Mouse (Mus musculus): ENCODE measurements around the gene Atxn7l3.

- peak; percentile 83 for TF ChIP-seq CTCF (IDR thresholded peaks at IDR 0.05; ENCODE audit: borderline replicate concordance, control insufficient read depth, extremely low read depth, insufficient read depth, low read length, poor library complexity)
- peak; percentile 32; the same call in 1 of the 2 replicates for TF ChIP-seq POLR2A (IDR thresholded peaks at IDR 0.05; ENCODE audit: control insufficient read depth, extremely low read depth, insufficient read depth, low read length, poor library complexity)
These were observed 47.7 kb downstream of the Atxn7l3 start, which contains the start of gene BC030867 for GRCm38 (mm10) chr11:102248630-102249230.

All from thymus, adult 2 months (tissue).